Mouse (Mus musculus) thymus, adult 2 months (tissue): ENCODE data around the gene Nup107.

ENCODE experiments used
- CTCF ChIP-seq: fragments of 200-500 bp; IDR thresholded peaks from 2 replicates; pipeline ENCODE4 v1.5.1; 2012; ENCODE audit warnings: mild to moderate bottlenecking, control low read depth, low read length, moderate library complexity, borderline replicate concordance; ENCODE audit not compliant: control insufficient read depth, poor library complexity, insufficient read depth; ENCODE audit errors: extremely low read depth
- POLR2A ChIP-seq: fragments of 200-500 bp; IDR thresholded peaks from 2 replicates; pipeline ENCODE4 v1.6.1; 2012; ENCODE audit warnings: mild to moderate bottlenecking, low read length, control low read depth, moderate library complexity; ENCODE audit not compliant: control insufficient read depth, poor library complexity, insufficient read depth; ENCODE audit errors: extremely low read depth

DNA sequence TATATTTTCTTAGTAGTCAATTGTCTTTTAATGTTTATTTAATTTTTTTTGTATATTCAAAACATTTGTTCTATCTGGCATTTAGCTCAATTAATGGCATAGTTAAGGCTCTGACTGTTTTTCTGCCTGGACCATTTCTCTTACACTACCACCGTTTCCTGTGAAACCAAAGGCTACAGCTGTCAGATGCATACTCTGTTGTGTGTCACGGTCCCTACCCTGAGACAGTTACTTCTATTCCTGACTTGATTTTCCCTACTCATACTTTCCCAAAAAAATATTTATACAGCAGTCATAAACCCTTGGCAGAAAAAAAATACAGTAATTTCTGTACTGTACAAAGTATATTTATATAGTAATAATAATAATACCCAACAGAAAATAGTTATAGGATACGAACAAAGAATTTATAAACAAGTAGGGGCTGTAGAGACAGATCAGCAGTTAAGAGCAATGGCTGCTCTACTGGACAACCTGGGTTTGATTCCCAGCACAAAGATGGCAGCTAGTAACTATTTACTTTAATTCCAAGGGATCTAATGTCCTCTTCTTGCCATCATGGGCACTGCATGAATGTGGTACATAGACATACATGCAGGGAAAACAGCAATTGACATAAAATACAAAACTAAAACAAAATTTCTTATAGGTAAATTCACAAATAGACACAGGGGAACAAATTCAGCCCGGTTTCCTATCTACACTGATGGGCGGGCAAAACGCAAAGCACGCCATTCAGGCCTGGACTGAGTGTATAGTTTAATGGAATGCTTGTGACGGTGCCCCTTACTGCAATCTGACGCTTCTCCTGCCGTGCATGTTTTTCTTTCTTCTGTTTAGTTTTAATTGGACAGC, 25.0 kb downstream of the Nup107 start:
- TF ChIP-seq CTCF (no peak), POLR2A (no peak)
